Mouse (Mus musculus) MEL (cell line): ENCODE measurements around the gene Pipox. TPM values are rescaled to one million over a fixed set of nuclear protein-coding genes. Genes with fewer than 3 reads are reported as not detected.

ENCODE experiments used
- DNase-seq: peaks from one replicate; pipeline ENCODE4 v3.0.0; 2011; ENCODE audit warnings: low read depth, low spot score
- H3K27ac ChIP-seq: 2 replicates; pipeline ENCODE4 v1.5.1; 2012; ENCODE audit warnings: low read depth, mild to moderate bottlenecking, control low read depth, low read length, moderate library complexity; ENCODE audit not compliant: control insufficient read depth
- H3K27me3 ChIP-seq, 2 experiments: fragments of 150-350 bp in 1 of 2; sonication (generic) in 1 of 2; 2 replicates each; pipeline ENCODE4 v1.6.1; 2012; ENCODE audit warnings: low read length in 2 of 2, mild to moderate bottlenecking in 2 of 2, improper control_type of control experiment in 1 of 2, moderate library complexity in 1 of 2; ENCODE audit not compliant: insufficient read depth in 2 of 2, control insufficient read depth in 1 of 2
- H3K36me3 ChIP-seq, 2 experiments: 2 replicates each; pipeline ENCODE4 v1.6.1; 2012 to 2014; ENCODE audit warnings: low read length in 2 of 2, improper control_type of control experiment in 1 of 2, inconsistent platforms in 1 of 2, mild to moderate bottlenecking in 1 of 2; ENCODE audit not compliant: insufficient read depth in 2 of 2, control insufficient read depth in 1 of 2
- H3K4me1 ChIP-seq, 2 experiments: fragments of 150-350 bp in 1 of 2; sonication (generic) in 1 of 2; 2 replicates each; pipeline ENCODE4 v1.6.1; 2012; ENCODE audit warnings: low read length in 2 of 2, improper control_type of control experiment in 1 of 2, mild to moderate bottlenecking in 1 of 2; ENCODE audit not compliant: insufficient read depth in 2 of 2, control insufficient read depth in 1 of 2
- H3K4me3 ChIP-seq, 2 experiments: fragments of 150-350 bp in 1 of 2; sonication (generic) in 1 of 2; 2 replicates each; pipeline ENCODE4 v1.5.1; 2012; ENCODE audit warnings: low read depth in 2 of 2, low read length in 2 of 2, mild to moderate bottlenecking in 2 of 2, moderate library complexity in 2 of 2, control low read depth in 1 of 2, improper control_type of control experiment in 1 of 2; ENCODE audit not compliant: control insufficient read depth in 1 of 2, insufficient read depth in 1 of 2
- H3K79me2 ChIP-seq: 2 replicates; pipeline ENCODE4 v1.6.1; 2012; ENCODE audit warnings: mild to moderate bottlenecking, low read length, moderate library complexity; ENCODE audit not compliant: control insufficient read depth, poor library complexity, insufficient read depth
- H3K9ac ChIP-seq: 2 replicates; pipeline ENCODE4 v1.6.1; 2012; ENCODE audit warnings: low read depth, mild to moderate bottlenecking, control low read depth, low read length, moderate library complexity; ENCODE audit not compliant: control insufficient read depth, poor library complexity, severe bottlenecking
- H3K9me3 ChIP-seq: fragments of 150-350 bp; sonication (generic); replicated peaks from 2 replicates; pipeline ENCODE4 v1.6.1; 2012; ENCODE audit warnings: mild to moderate bottlenecking, low read length, improper control_type of control experiment, moderate library complexity; ENCODE audit not compliant: insufficient read depth
- BHLHE40 ChIP-seq: IDR thresholded peaks from 2 replicates; pipeline ENCODE4 v1.6.1; 2012; ENCODE audit warnings: low read depth, mild to moderate bottlenecking, inconsistent platforms, low read length, improper control_type of control experiment, borderline replicate concordance
- CHD1 ChIP-seq: IDR thresholded peaks from 2 replicates; pipeline ENCODE4 v1.6.1; 2012; ENCODE audit warnings: low read depth, mild to moderate bottlenecking, inconsistent platforms, low read length, improper control_type of control experiment
- E2F4 ChIP-seq: IDR thresholded peaks from 2 replicates; pipeline ENCODE4 v1.6.1; 2011; ENCODE audit warnings: low read depth, low read length, improper control_type of control experiment, borderline replicate concordance
- EP300 ChIP-seq, 2 experiments: IDR thresholded peaks; 2 replicates each; pipeline ENCODE4 v1.6.1; 2011; ENCODE audit warnings: improper control_type of control experiment in 2 of 2, low read length in 2 of 2, low read depth in 1 of 2, mild to moderate bottlenecking in 1 of 2
- GATA1 ChIP-seq: IDR thresholded peaks from 2 replicates; pipeline ENCODE4 v1.6.1; 2011; ENCODE audit warnings: low read depth, low read length, improper control_type of control experiment
- HCFC1 ChIP-seq: IDR thresholded peaks from 2 replicates; pipeline ENCODE4 v1.6.1; 2012; ENCODE audit warnings: low read depth, mild to moderate bottlenecking, inconsistent platforms, low read length, improper control_type of control experiment, moderate library complexity
- JUND ChIP-seq: IDR thresholded peaks from 2 replicates; pipeline ENCODE4 v1.6.1; 2011; ENCODE audit warnings: low read depth, mild to moderate bottlenecking, improper control_type of control experiment, low read length
- MAFK ChIP-seq: IDR thresholded peaks from 2 replicates; pipeline ENCODE4 v1.6.1; 2011; ENCODE audit warnings: low read depth, mild to moderate bottlenecking, low read length, improper control_type of control experiment, borderline replicate concordance
- MAX ChIP-seq: IDR thresholded peaks from 2 replicates; pipeline ENCODE4 v1.6.1; 2011; ENCODE audit warnings: low read length, improper control_type of control experiment
- MEF2A ChIP-seq: IDR thresholded peaks from 2 replicates; pipeline ENCODE4 v1.6.1; 2014; ENCODE audit warnings: low read depth, mild to moderate bottlenecking, inconsistent platforms, low read length, improper control_type of control experiment; ENCODE audit not compliant: poor library complexity, insufficient replicate concordance, severe bottlenecking; ENCODE audit errors: extremely low read depth
- MYB ChIP-seq: IDR thresholded peaks from 2 replicates; pipeline ENCODE4 v1.6.1; 2011; ENCODE audit warnings: mild to moderate bottlenecking, low read depth, low read length, improper control_type of control experiment
- MYC ChIP-seq: IDR thresholded peaks from 2 replicates; pipeline ENCODE4 v1.6.1; 2011; ENCODE audit warnings: low read depth, mild to moderate bottlenecking, low read length, improper control_type of control experiment, moderate library complexity
- NRF1 ChIP-seq: IDR thresholded peaks from 2 replicates; pipeline ENCODE4 v1.6.1; 2014; ENCODE audit warnings: low read depth, mild to moderate bottlenecking, inconsistent platforms, low read length, improper control_type of control experiment, moderate library complexity; ENCODE audit not compliant: poor library complexity, insufficient read depth, severe bottlenecking
- POLR2AphosphoS2 ChIP-seq: IDR thresholded peaks from 2 replicates; pipeline ENCODE4 v1.6.1; 2011; ENCODE audit warnings: low read length, improper control_type of control experiment
- SMC3 ChIP-seq: IDR thresholded peaks from 2 replicates; pipeline ENCODE4 v1.6.1; 2011; ENCODE audit warnings: low read depth, low read length, improper control_type of control experiment
- TBP ChIP-seq: IDR thresholded peaks from 2 replicates; pipeline ENCODE4 v1.8.0; 2011; ENCODE audit warnings: low read depth, low read length, improper control_type of control experiment
- USF2 ChIP-seq, 2 experiments: IDR thresholded peaks; 2 replicates each; pipeline ENCODE4 v1.6.1; 2011 to 2012; ENCODE audit warnings: improper control_type of control experiment in 2 of 2, low read length in 2 of 2, borderline replicate concordance in 1 of 2, inconsistent platforms in 1 of 2, low read depth in 1 of 2, mild to moderate bottlenecking in 1 of 2; ENCODE audit not compliant: insufficient read depth in 1 of 2
- ZC3H11A ChIP-seq: IDR thresholded peaks from 2 replicates; pipeline ENCODE4 v1.6.1; 2012; ENCODE audit warnings: low read depth, mild to moderate bottlenecking, inconsistent platforms, low read length, improper control_type of control experiment
- polyA plus RNA-seq, 2 experiments: library from polyadenylated mRNA; stranded (reverse) in 1 of 2; unstranded in 1 of 2; fragments of >175 nt in 1 of 2; fragments of >200 nt in 1 of 2; gene quantifications; 2 replicates each; pipeline versions ENCODE4 v1.2.1 to v1.2.4; 2012; ENCODE audit warnings: low replicate concordance in 2 of 2, low read depth in 1 of 2; ENCODE audit not compliant: insufficient read length in 2 of 2, insufficient read depth in 1 of 2, missing spikeins in 1 of 2
- total RNA-seq: library from RNA; depleted of rRNA; stranded (reverse); fragments of 300-350 nt; gene quantifications from 2 replicates; pipeline ENCODE4 v1.2.3, GENCODE M21; 2012

Gene Pipox
- total and polyA plus RNA-seq, 3 experiments = not detected

DNA sequence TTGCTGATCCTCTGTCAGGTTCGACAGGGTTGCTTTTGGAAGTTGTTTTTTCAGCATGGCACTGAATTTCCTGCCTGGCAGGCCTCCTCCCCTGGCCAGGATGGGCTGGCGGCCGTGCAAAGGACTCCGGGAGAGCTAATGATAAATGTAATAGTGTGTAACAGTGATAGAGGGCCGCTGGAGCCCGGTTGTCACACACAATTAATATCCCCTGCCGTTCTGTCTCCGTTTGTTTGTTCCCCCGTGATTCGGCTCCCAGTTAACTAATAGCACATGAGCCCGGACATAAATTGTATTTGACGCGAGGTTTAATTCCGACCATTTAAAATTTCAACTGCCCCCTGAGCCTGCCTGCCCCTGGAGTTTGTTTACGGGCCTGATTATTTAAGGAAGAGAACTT is 38.5 kb downstream of the Pipox start:
- TF ChIP-seq HCFC1 (no peak), ZC3H11A (no peak), USF2 (IDR thresholded peaks at IDR 0.05; ENCODE audit: borderline replicate concordance in 1 of 2, insufficient read depth in 1 of 2, low read depth in 1 of 2, low read length in 2 of 2) (no peak), MEF2A (no peak), MYB (no peak), MYC (no peak), CHD1 (no peak), POLR2AphosphoS2 (no peak), EP300 (IDR thresholded peaks at IDR 0.05; ENCODE audit: low read depth in 1 of 2, low read length in 2 of 2) (no peak), JUND (no peak), TBP (no peak)

GRCm38 (mm10) chr11:77854641-77855040 is 39.3 kb downstream of the Pipox start:
- no peak for TF ChIP-seq NRF1
- TF ChIP-seq SMC3 = no peak
- no peak for TF ChIP-seq E2F4
- no peak for TF ChIP-seq GATA1
- no peak for TF ChIP-seq BHLHE40
- TF ChIP-seq MAX = no peak
- TF ChIP-seq MAFK = no peak
- TF ChIP-seq MEF2A = no peak
- TF ChIP-seq, all 39 proteins: peak for 0
- Histone ChIP-seq H3K4me1 (no peaks in the 10 kb centered on the region), H3K36me3 (no peaks in the 10 kb centered on the region), H3K9me3 (no peaks in the 10 kb centered on the region), H3K79me2 (no peaks in the 10 kb centered on the region), H3K27ac (no peak overlapping the region), H3K9ac (no peak overlapping the region), H3K27me3 (no peaks in the 10 kb centered on the region), H3K4me3 (no peak overlapping the region)
- no peak for DNase-seq

More for the DNA sequence above, 38.5 kb downstream of the Pipox start:
- Histone ChIP-seq H3K79me2 (no peaks in the 10 kb centered on the region), H3K9me3 (no peaks in the 10 kb centered on the region), H3K27ac (no peak overlapping the region), H3K9ac (no peak overlapping the region), H3K4me1 (no peaks in the 10 kb centered on the region), H3K27me3 (no peaks in the 10 kb centered on the region), H3K4me3 (no peak overlapping the region), H3K36me3 (no peaks in the 10 kb centered on the region)
- no peak for DNase-seq
